Mouse (Mus musculus): ENCODE measurements around the gene Ehd2. TPM values are rescaled to one million over a fixed set of nuclear protein-coding genes. Genes with fewer than 3 reads are reported as not detected.

Ehd2 gene
- polyA plus RNA-seq, 1 experiment: 3.0 TPM

DNA sequence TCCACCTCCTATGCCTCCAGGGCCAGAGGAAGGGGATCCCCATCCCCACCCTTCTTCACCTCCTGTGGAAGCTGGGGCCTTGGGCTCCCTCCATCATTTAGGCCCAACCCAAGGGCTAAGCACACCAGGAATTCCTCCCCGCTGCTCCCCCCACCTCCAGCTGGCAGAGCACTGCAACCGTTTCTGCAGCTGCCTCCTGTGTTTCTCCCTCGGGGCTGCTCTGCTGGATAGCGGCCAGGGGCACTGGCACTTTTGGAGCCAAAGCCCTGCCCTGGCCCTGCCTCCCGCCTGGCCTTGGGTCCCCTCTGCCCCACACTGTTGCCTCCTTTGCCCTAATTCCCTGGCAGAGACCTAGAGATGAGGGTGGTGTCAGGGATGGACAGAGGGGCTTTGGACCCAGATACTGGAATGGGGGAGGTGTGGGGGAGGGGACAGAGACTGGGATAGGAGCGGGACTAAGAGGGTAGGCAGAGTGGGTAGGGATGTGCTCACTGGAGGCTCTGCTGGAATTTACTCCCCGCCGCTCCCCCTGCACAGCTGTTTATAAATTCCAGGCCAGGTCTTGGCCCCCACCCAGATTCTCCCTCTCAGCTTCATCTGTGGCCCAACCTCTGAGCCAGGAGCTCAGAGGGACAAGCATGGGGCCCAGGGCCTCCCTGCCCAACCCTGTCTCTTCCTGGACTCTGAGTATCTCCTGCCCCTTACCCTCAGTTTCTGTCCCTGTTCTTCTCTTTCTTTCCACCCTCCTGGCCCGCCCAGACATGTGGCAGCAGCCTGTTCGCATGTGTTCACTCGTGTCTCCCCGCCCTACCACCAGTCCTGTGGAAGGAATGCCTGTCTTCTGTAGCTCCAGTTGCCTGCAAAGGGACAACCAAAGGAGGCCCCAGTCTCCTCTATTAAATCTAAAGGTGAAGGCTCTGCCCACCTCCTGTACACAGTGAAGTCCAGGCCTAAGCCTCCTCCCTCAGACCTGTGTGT, 4.8 kb downstream of the Ehd2 start:
- H3K4me3 ChIP-seq (ENCODE audit: control insufficient read depth, low read depth, low read length): no peak overlapping the region
- TF ChIP-seq POLR2A (IDR thresholded peaks at IDR 0.05; ENCODE audit: control insufficient read depth, low read depth, low read length) (no peak), CTCF (IDR thresholded peaks at IDR 0.05; ENCODE audit: control insufficient read depth, insufficient read depth, insufficient replicate concordance, low read depth, low read length) (no peak)
- H3K36me3 ChIP-seq (ENCODE audit: control insufficient read depth, insufficient read depth, low read length): no peaks in the 10 kb centered on the region
- peaks cover 16% of the 10 kb centered on the region for H3K4me1 ChIP-seq (ENCODE audit: control insufficient read depth, insufficient read depth, low read length)
- H3K27me3 ChIP-seq (ENCODE audit: control insufficient read depth, insufficient read depth, low read length): no peaks in the 10 kb centered on the region
- H3K27ac ChIP-seq (ENCODE audit: control insufficient read depth, insufficient read depth, low read depth, low read length): peak overlapping the region; percentile 56

DNA sequence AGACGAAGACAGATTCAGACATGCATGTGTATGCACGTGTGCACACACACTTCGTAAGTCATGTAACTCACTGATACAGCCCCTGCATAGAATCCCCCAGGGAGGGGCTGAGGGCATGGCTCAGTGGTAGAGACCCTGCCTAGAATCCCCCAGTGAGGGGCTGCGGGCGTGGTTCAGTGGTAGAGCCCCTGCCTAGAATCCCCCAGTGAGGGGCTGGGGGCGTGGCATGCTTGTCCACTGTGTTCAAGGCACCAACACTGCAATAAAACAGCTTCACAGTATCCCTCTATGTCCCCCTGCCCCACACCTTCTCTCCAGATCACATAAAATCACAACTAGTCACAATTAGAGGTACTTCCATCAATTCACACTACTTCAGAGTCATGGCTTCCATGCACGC, 5.6 kb downstream of the Ehd2 start:
- H3K27ac ChIP-seq (ENCODE audit: control insufficient read depth, insufficient read depth, low read depth, low read length): no peak overlapping the region; the same call in none of the 2 replicates
- H3K4me1 ChIP-seq (ENCODE audit: control insufficient read depth, insufficient read depth, low read length): peaks cover 13% of the 10 kb centered on the region
- H3K4me3 ChIP-seq (ENCODE audit: control insufficient read depth, low read depth, low read length): no peak overlapping the region
- H3K27me3 ChIP-seq (ENCODE audit: control insufficient read depth, insufficient read depth, low read length): no peaks in the 10 kb centered on the region
- no peaks in the 10 kb centered on the region for H3K36me3 ChIP-seq (ENCODE audit: control insufficient read depth, insufficient read depth, low read length)
- TF ChIP-seq CTCF (IDR thresholded peaks at IDR 0.05; ENCODE audit: control insufficient read depth, insufficient read depth, insufficient replicate concordance, low read depth, low read length): no peak
- TF ChIP-seq POLR2A (IDR thresholded peaks at IDR 0.05; ENCODE audit: control insufficient read depth, low read depth, low read length): no peak

DNA sequence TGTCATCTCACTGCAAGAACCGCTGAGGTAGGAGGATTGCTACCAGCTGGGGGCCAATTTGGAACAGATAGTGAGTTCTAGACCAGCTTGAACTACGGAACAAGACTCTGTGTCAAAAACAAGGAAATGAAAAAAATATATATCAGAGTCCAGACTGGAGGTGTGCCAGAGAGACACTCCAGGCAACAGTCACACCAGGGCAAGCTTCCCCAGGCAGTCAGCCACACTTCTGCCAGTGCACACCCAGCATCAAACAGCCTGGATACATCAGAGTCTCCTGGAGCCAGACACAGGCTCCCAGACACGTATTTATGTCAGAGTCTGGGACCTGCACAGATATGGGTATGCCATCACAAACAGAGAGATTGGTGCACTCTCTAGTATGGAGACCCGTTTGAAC, 6.1 kb downstream of the Ehd2 start:
- Histone ChIP-seq H3K27ac (ENCODE audit: control insufficient read depth, insufficient read depth, low read depth, low read length) (no peak overlapping the region; the same call in 1 of the 2 replicates), H3K27me3 (ENCODE audit: control insufficient read depth, insufficient read depth, low read length) (no peaks in the 10 kb centered on the region), H3K4me1 (ENCODE audit: control insufficient read depth, insufficient read depth, low read length) (peaks cover 13% of the 10 kb centered on the region), H3K36me3 (ENCODE audit: control insufficient read depth, insufficient read depth, low read length) (no peaks in the 10 kb centered on the region), H3K4me3 (ENCODE audit: control insufficient read depth, low read depth, low read length) (no peak overlapping the region)
- TF ChIP-seq POLR2A (IDR thresholded peaks at IDR 0.05; ENCODE audit: control insufficient read depth, low read depth, low read length): no peak
- TF ChIP-seq CTCF (IDR thresholded peaks at IDR 0.05; ENCODE audit: control insufficient read depth, insufficient read depth, insufficient replicate concordance, low read depth, low read length): no peak

DNA sequence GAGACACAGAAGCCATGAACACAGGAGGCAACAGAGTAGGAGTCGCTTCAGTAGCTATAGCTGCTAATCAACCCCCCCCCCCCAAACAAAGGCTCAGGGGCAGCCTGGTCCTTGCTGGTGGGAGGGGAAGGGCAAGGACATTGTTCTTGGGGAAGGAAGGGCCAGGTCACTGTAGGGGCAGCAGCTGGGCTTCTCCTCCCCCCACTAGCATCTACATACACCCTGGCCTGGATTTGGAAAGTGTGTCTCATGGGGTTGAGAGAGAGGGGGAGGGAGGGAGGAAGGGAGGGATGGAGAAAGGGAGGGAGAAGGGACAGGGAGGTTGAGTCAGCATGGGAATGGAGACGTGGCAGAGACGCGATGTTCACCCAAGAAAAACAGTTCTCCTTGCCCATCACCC, 6.7 kb downstream of the Ehd2 start:
- TF ChIP-seq CTCF (IDR thresholded peaks at IDR 0.05; ENCODE audit: control insufficient read depth, insufficient read depth, insufficient replicate concordance, low read depth, low read length) (no peak), POLR2A (IDR thresholded peaks at IDR 0.05; ENCODE audit: control insufficient read depth, low read depth, low read length) (no peak)
- Histone ChIP-seq H3K36me3 (ENCODE audit: control insufficient read depth, insufficient read depth, low read length) (no peaks in the 10 kb centered on the region), H3K27me3 (ENCODE audit: control insufficient read depth, insufficient read depth, low read length) (no peaks in the 10 kb centered on the region), H3K4me3 (ENCODE audit: control insufficient read depth, low read depth, low read length) (no peak overlapping the region), H3K4me1 (ENCODE audit: control insufficient read depth, insufficient read depth, low read length) (peaks cover 13% of the 10 kb centered on the region), H3K27ac (ENCODE audit: control insufficient read depth, insufficient read depth, low read depth, low read length) (no peak overlapping the region)

DNA sequence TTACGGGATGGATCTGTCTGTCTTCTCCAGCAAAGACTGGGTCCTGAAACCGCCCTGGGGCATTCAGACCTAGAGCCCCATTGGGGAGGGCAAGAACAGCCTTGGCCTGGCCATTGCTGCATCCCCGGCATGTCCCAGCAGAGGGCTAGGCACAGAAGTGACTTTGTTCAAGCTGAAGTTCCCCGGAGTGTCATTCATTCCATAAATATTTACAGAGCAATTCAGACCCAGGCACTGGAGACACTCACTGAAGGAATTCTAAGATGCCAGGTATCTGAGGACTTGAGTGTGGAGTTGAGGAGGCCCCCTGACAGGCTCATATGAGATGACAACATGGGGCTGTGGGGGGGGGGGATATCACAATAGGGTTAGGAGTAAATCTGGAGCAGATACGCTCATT, 11.2 kb downstream of the Ehd2 start:
- Histone ChIP-seq H3K27ac (ENCODE audit: control insufficient read depth, insufficient read depth, low read depth, low read length) (no peak overlapping the region), H3K4me1 (ENCODE audit: control insufficient read depth, insufficient read depth, low read length) (peaks cover 7% of the 10 kb centered on the region), H3K36me3 (ENCODE audit: control insufficient read depth, insufficient read depth, low read length) (no peaks in the 10 kb centered on the region), H3K4me3 (ENCODE audit: control insufficient read depth, low read depth, low read length) (no peak overlapping the region), H3K27me3 (ENCODE audit: control insufficient read depth, insufficient read depth, low read length) (no peaks in the 10 kb centered on the region)
- no peak for TF ChIP-seq POLR2A (IDR thresholded peaks at IDR 0.05; ENCODE audit: control insufficient read depth, low read depth, low read length)

DNA sequence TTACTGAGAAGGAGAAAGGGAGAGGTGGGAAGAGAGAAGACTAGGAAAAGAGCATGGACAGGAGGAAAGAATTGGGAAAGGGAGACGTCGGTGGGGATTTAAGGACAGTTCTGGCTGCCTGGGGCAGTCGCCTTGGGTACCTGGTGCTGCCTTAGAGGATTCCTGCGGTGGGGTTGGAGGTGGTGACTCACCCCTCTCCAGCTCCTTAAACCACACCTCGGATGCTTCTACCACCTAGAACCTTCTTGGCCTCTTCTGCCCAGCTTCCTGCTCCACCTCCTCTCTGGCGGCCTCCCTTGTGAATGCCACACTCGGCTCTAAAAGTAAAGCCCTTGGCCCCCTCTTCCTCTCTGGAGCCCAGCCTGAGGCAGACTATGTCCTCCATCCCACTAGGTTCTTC, 11.9 kb downstream of the Ehd2 start:
- no peaks in the 10 kb centered on the region for H3K36me3 ChIP-seq (ENCODE audit: control insufficient read depth, insufficient read depth, low read length)
- H3K27me3 ChIP-seq (ENCODE audit: control insufficient read depth, insufficient read depth, low read length): no peaks in the 10 kb centered on the region
- peaks cover 7% of the 10 kb centered on the region for H3K4me1 ChIP-seq (ENCODE audit: control insufficient read depth, insufficient read depth, low read length)
- H3K27ac ChIP-seq (ENCODE audit: control insufficient read depth, insufficient read depth, low read depth, low read length): no peak overlapping the region
- TF ChIP-seq POLR2A (IDR thresholded peaks at IDR 0.05; ENCODE audit: control insufficient read depth, low read depth, low read length) (no peak), CTCF (IDR thresholded peaks at IDR 0.05; ENCODE audit: control insufficient read depth, insufficient read depth, insufficient replicate concordance, low read depth, low read length) (no peak)
- no peak overlapping the region for H3K4me3 ChIP-seq (ENCODE audit: control insufficient read depth, low read depth, low read length)

DNA sequence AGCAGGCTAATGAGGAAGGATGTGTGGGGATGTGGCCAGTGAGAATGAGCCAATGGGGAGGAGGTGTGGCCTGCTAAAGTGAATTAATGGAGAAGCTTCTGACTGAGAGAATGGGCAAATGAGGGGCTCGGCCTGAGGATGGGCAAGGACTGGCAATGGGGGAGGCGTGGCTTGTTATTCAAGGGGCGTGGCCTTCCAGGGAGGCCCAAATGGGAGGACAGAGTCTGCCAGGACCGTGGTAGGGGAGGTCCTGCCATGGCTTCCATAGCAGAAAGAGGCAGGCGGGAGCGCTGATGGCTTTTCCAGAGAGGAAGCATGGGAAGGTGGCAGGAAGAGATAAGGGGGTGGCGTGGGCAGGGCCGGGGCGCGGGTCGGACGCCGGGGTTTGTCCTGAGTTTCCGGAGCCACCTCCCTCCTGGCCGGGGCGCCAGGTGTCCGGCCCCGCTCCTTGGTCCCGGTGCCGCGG, 12.4 kb downstream of the Ehd2 start:
- Histone ChIP-seq H3K27me3 (ENCODE audit: control insufficient read depth, insufficient read depth, low read length) (no peaks in the 10 kb centered on the region), H3K36me3 (ENCODE audit: control insufficient read depth, insufficient read depth, low read length) (no peaks in the 10 kb centered on the region), H3K4me3 (ENCODE audit: control insufficient read depth, low read depth, low read length) (no peak overlapping the region), H3K4me1 (ENCODE audit: control insufficient read depth, insufficient read depth, low read length) (peaks cover 7% of the 10 kb centered on the region), H3K27ac (ENCODE audit: control insufficient read depth, insufficient read depth, low read depth, low read length) (no peak overlapping the region)
- TF ChIP-seq CTCF (IDR thresholded peaks at IDR 0.05; ENCODE audit: control insufficient read depth, insufficient read depth, insufficient replicate concordance, low read depth, low read length) (no peak), POLR2A (IDR thresholded peaks at IDR 0.05; ENCODE audit: control insufficient read depth, low read depth, low read length) (no peak)

Data from testis, adult 2 months (tissue).